Mouse (Mus musculus) testis, adult 2 months (tissue): ENCODE measurements around the gene Sdcbp2.

Experiments
- CTCF ChIP-seq: fragments of 200-500 bp; IDR thresholded peaks from 2 replicates; pipeline ENCODE4 v1.5.1; 2012; ENCODE audit warnings: low read depth, mild to moderate bottlenecking, inconsistent platforms, low read length, moderate library complexity; ENCODE audit not compliant: control insufficient read depth, insufficient read depth, insufficient replicate concordance
- POLR2A ChIP-seq: fragments of 200-500 bp; IDR thresholded peaks from 2 replicates; pipeline ENCODE4 v1.6.1; 2012; ENCODE audit warnings: low read depth, mild to moderate bottlenecking, inconsistent platforms, low read length, moderate library complexity; ENCODE audit not compliant: control insufficient read depth

DNA sequence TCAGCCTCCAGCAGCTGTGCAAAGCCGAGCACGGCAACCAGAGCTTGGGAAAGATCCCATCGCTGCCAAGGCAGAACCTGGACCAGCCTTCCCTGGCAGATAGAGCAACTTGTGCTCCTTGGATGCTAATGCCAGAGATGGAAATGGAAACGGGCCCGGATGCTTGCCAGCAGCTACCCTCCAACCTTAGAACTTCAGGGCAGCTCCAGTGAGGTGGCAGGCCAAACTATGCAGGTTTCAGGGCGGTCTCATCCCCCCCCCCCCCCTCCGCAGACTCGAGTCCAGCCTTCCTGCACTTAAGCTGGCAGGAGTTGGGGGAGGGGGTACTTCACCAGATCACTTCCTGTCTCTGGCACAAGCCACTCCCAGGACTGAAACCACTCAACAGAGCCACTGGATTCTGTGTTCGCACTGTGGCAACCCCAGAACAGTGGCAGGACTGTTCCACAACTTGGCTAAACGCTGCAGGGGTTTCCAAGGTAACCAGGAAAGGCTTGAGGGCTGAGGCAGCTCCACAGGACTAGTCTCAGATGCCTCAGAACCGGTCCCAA, 33.1 kb downstream of the Sdcbp2 start:
- TF ChIP-seq POLR2A (no peak), CTCF (no peak)
